Mouse (Mus musculus) retina, adult 2 months (tissue): Measurements from ENCODE around the gene Bcl2a1b.
"Not testable (repeated sequence)": the region's sequence is repeated elsewhere in the genome, so short reads cannot be mapped to it uniquely, and the experiment has no call there.

Source experiments
- DNase-seq: peaks from one replicate; pipeline ENCODE4 v3.0.0-alpha.2; 2012; ENCODE audit warnings: low read depth, low spot score

The Bcl2a1b gene

DNA sequence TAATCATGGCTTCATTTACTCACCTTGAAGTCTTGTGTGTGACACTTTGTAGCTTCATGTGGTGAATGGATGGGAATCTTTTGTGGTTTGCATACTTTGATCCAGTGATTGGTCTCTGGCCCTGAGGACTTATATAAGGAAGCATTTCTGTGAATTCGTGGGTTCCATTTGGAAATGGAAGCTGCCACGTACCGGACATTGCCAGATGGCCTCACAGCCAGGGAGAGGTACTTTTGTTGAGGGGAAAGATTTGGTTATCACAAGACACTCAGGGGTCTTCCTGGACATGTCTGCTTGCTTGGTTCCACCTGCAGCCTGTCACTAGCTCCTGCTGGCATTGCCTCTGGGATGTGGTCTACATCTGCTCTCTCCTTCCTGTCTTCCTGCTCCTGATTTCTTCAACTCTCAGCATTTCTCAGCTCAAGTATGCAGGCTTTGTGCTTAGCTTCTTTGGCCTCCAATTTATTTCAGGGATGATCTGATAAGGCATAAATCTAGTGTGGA is 41.6 kb downstream of the Bcl2a1b start:
- not testable (repeated sequence) for DNase-seq

DNA sequence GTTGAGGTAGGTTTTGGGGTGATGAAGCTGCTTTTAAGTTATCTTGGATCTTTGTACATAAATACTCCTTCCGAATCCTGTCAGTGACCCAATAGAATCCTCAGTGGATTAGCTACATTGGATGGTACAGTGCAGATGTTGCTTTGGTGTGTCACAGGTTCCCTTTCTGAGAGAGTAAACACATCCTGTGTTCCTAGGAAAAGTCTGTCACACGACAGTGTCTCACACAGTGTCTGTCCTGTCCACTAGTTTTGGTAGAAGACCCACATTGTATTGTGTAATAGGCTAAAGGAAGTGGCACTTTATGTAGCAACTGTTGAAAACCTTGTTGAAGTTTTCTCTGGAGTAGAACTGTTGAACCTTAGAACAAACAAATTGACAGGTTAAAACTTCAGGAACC is 54.4 kb downstream of the Bcl2a1b start:
- DNase-seq: no peak

DNA sequence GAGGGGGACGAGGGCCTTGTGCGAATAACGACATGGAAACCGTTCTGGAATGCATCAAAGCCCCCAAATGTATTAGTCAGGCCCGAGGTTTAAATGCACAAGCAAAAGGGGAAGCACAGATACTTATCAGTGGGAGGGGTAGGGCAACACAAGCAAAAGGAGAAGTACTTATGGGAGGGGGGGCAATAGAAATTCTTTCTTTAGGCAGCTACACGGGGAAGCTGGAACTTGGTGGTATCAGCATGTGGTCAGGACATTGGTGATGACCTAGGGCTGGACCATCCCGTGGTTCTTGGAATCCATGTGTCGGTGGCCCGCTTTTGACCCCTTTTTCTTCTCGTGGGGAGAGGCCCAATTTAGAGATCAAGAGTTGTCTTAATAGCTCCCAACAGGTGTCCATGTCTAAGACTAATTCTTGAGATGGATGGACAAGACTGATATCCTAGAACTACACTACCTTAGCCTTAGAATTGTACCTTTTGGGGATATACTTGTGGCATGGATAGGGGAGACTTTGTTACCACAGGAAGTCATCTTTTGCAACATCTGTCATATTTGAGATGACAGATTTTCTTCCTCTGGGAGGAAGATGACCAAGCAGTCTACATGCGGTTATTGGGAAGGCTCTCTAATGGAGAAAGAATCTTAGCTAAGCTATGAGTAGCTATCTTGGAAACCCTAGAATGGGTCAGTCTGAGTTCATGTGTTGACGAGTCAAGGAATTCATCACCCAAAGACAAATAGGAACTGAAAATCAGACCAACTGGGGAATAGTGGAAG is 57.7 kb downstream of the Bcl2a1b start:
- no peak for DNase-seq
